Mouse (Mus musculus): ENCODE results near the gene Cnnm1. TPM values are rescaled to one million over a fixed set of nuclear protein-coding genes. Genes with fewer than 3 reads are reported as not detected.
"Not testable (repeated sequence)": the region's sequence is repeated elsewhere in the genome, so short reads cannot be mapped to it uniquely, and the experiment has no call there.

Cnnm1 gene
- polyA plus RNA-seq, 1 experiment from 2014 or later = 0.92 TPM

GRCm38 (mm10) chr19:43469333-43469732 lies 29.1 kb downstream of the Cnnm1 start:
- Histone ChIP-seq H3K27ac (no peak overlapping the region), H3K4me1 (0 out of 2 replicates have a peak, but pooled peaks cover 5% of the 10 kb centered on the region), H3K4me3 (replicated peaks) (no peak overlapping the region), H3K36me3 (replicated peaks) (no peaks in the 10 kb centered on the region), H3K27me3 (no peaks in the 10 kb centered on the region), H3K9ac (no peak overlapping the region), H3K4me2 (no peak overlapping the region), H3K9me3 (no peaks in the 10 kb centered on the region)
- WGBS = 60% methylated on average over 7 of the region's 7 CpGs
- ATAC-seq (ENCODE audit: low FRiP score) = no peak

- Histone ChIP-seq H3K4me1 (0 out of 2 replicates have a peak, but pooled peaks cover 5% of the 10 kb centered on the region), H3K27me3 (no peaks in the 10 kb centered on the region), H3K9me3 (no peaks in the 10 kb centered on the region), H3K36me3 (replicated peaks) (no peaks in the 10 kb centered on the region), H3K27ac (no peak overlapping the region), H3K4me2 (no peak overlapping the region), H3K4me3 (replicated peaks) (no peak overlapping the region), H3K9ac (no peak overlapping the region)
- WGBS = 57% methylated on average over 8 of the region's 8 CpGs
- no peak for ATAC-seq (ENCODE audit: low FRiP score)
Observed at GRCm38 (mm10) chr19:43472331-43472730, 32.1 kb downstream of the Cnnm1 start.

GRCm38 (mm10) chr19:43472781-43473180 lies 32.5 kb downstream of the Cnnm1 start:
- H3K27ac ChIP-seq = no peak overlapping the region
- H3K9ac ChIP-seq = no peak overlapping the region
- no peaks in the 10 kb centered on the region for H3K27me3 ChIP-seq
- H3K9me3 ChIP-seq = no peaks in the 10 kb centered on the region
- no peak overlapping the region for H3K4me3 ChIP-seq (replicated peaks)
- no peaks in the 10 kb centered on the region for H3K36me3 ChIP-seq (replicated peaks)
- 0 out of 2 replicates have a peak, but pooled peaks cover 5% of the 10 kb centered on the region for H3K4me1 ChIP-seq
- ATAC-seq (ENCODE audit: low FRiP score) = no peak
- 91% methylated on average over 7 of the region's 7 CpGs for WGBS
- no peak overlapping the region for H3K4me2 ChIP-seq

- no peak for ATAC-seq (ENCODE audit: low FRiP score)
- Histone ChIP-seq H3K9me3 (no peaks in the 10 kb centered on the region), H3K4me2 (no peak overlapping the region), H3K36me3 (replicated peaks) (no peaks in the 10 kb centered on the region), H3K9ac (no peak overlapping the region), H3K27ac (no peak overlapping the region), H3K4me1 (no peaks in the 10 kb centered on the region), H3K4me3 (replicated peaks) (no peak overlapping the region), H3K27me3 (no peaks in the 10 kb centered on the region)
- 70% methylated on average over 2 of the region's 2 CpGs for WGBS
Observed at GRCm38 (mm10) chr19:43475642-43476041, 35.4 kb downstream of the Cnnm1 start.

DNA sequence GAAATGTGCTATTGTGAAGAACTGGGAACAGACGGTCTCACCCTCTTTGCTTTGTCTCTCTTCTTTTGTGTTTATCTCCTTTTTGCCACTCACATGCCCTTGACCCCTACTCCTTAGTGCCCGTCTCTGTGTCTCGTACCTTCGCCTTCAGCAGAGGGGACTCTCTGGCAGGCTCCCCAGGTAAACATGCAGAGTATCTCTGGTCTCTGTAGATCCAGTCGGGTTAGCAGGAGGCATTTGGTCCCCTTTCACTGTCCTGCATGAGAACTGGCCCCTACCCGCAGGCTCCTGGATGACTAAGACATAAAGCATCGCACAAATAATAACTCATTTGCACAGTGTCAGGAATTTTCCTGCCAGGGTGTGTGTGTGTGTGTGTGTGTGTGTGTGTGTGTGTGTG lies 35.8 kb downstream of the Cnnm1 start:
- no peaks in the 10 kb centered on the region for H3K27me3 ChIP-seq
- no peak overlapping the region for H3K27ac ChIP-seq
- no peaks in the 10 kb centered on the region for H3K36me3 ChIP-seq (replicated peaks)
- no peaks in the 10 kb centered on the region for H3K9me3 ChIP-seq
- H3K9ac ChIP-seq = no peak overlapping the region
- WGBS = 71% methylated on average over 7 of the region's 7 CpGs
- no peak for ATAC-seq (ENCODE audit: low FRiP score)
- H3K4me3 ChIP-seq (replicated peaks) = no peak overlapping the region
- no peaks in the 10 kb centered on the region for H3K4me1 ChIP-seq
- H3K4me2 ChIP-seq = no peak overlapping the region

- no peak overlapping the region for H3K27ac ChIP-seq
- no peaks in the 10 kb centered on the region for H3K36me3 ChIP-seq (replicated peaks)
- no peaks in the 10 kb centered on the region for H3K4me1 ChIP-seq
- H3K4me3 ChIP-seq (replicated peaks) = no peak overlapping the region
- no peak for ATAC-seq (ENCODE audit: low FRiP score)
- H3K9ac ChIP-seq = no peak overlapping the region
- no peaks in the 10 kb centered on the region for H3K27me3 ChIP-seq
- WGBS = 90% methylated on average over 5 of the region's 5 CpGs
- no peaks in the 10 kb centered on the region for H3K9me3 ChIP-seq
- no peak overlapping the region for H3K4me2 ChIP-seq
Observed at GRCm38 (mm10) chr19:43477436-43477835, 37.2 kb downstream of the Cnnm1 start.

- Histone ChIP-seq H3K9ac (no peak overlapping the region), H3K36me3 (replicated peaks) (no peaks in the 10 kb centered on the region), H3K4me3 (replicated peaks) (no peak overlapping the region), H3K27ac (no peak overlapping the region), H3K9me3 (no peaks in the 10 kb centered on the region), H3K4me2 (no peak overlapping the region), H3K27me3 (no peaks in the 10 kb centered on the region), H3K4me1 (no peaks in the 10 kb centered on the region)
- WGBS = 14% methylated on average over 5 of the region's 5 CpGs
- 0 out of 2 replicates have a peak, but pooled peaks have one; percentile 20 for ATAC-seq (ENCODE audit: low FRiP score)
Observed at GRCm38 (mm10) chr19:43478891-43479290, 38.7 kb downstream of the Cnnm1 start.

DNA sequence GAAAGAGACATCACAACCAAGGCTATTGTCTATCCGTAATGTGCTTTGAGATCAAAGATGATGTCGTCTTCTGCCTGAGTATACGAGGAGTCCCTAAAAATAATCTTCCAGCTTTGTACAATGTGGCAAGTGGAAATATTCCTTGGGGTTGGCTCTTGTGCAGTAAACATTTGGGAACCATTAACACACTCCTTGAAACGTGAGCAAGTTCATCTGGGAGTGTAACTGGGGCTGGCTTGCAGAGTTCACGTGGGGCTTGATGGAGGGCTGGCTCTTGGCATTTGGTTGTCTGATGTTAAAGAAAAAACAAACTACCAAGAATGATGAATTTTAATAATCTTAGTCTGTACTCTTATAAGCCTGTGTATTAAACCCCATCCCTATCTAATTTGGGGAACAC lies 39.2 kb downstream of the Cnnm1 start:
- H3K4me3 ChIP-seq (replicated peaks) = no peak overlapping the region
- no peaks in the 10 kb centered on the region for H3K9me3 ChIP-seq
- no peaks in the 10 kb centered on the region for H3K4me1 ChIP-seq
- no peak overlapping the region for H3K9ac ChIP-seq
- no peak overlapping the region for H3K27ac ChIP-seq
- H3K36me3 ChIP-seq (replicated peaks) = no peaks in the 10 kb centered on the region
- H3K4me2 ChIP-seq = no peak overlapping the region
- ATAC-seq (ENCODE audit: low FRiP score) = no peak
- H3K27me3 ChIP-seq = no peaks in the 10 kb centered on the region
- WGBS = 86% methylated on average over 5 of the region's 5 CpGs

- 67% methylated on average over 9 of the region's 9 CpGs for WGBS
- no peak for ATAC-seq (ENCODE audit: low FRiP score)
Observed at GRCm38 (mm10) chr19:43480512-43480911, 40.3 kb downstream of the Cnnm1 start.

GRCm38 (mm10) chr19:43487429-43487828 lies 47.2 kb downstream of the Cnnm1 start:
- H3K4me3 ChIP-seq (replicated peaks) = no peak overlapping the region
- WGBS = 50% methylated on average over 3 of the region's 3 CpGs
- no peaks in the 10 kb centered on the region for H3K4me1 ChIP-seq
- H3K36me3 ChIP-seq (replicated peaks) = no peaks in the 10 kb centered on the region
- no peak for ATAC-seq (ENCODE audit: low FRiP score)
- H3K9ac ChIP-seq = no peak overlapping the region
- no peaks in the 10 kb centered on the region for H3K9me3 ChIP-seq
- H3K27ac ChIP-seq = no peak overlapping the region
- H3K27me3 ChIP-seq = no peaks in the 10 kb centered on the region
- no peak overlapping the region for H3K4me2 ChIP-seq

More at GRCm38 (mm10) chr19:43480512-43480911, 40.3 kb downstream of the Cnnm1 start:
- H3K4me1 ChIP-seq = no peaks in the 10 kb centered on the region
- H3K36me3 ChIP-seq (replicated peaks) = no peaks in the 10 kb centered on the region
- H3K27ac ChIP-seq = no peak overlapping the region
- H3K27me3 ChIP-seq = no peaks in the 10 kb centered on the region
- no peaks in the 10 kb centered on the region for H3K9me3 ChIP-seq
- H3K4me3 ChIP-seq (replicated peaks) = no peak overlapping the region
- no peak overlapping the region for H3K4me2 ChIP-seq
- H3K9ac ChIP-seq = no peak overlapping the region

DNA sequence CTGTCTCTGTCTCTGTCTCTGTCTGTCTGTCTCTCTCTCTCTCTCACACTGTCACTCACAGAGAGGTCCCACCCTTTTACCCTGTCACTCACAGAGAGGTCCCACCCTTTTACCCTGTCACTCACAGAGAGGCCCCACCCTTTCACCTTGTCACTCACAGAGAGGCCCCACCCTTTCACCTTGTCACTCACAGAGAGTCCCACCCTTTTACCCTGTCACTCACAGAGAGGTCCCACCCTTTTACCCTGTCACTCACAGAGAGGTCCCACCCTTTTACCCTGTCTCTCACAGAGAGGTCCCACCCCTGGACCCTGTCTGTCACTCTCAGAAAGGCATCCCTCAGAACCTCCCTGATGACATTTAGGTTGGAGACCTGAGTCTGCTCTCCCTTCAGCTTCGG lies 53.1 kb downstream of the Cnnm1 start:
- H3K27ac ChIP-seq; H3K4me3 ChIP-seq (replicated peaks); ATAC-seq (ENCODE audit: low FRiP score); H3K4me1 ChIP-seq; H3K9ac ChIP-seq; H3K9me3 ChIP-seq; H3K4me2 ChIP-seq; H3K27me3 ChIP-seq; H3K36me3 ChIP-seq (replicated peaks): not testable (repeated sequence)
- 68% methylated on average over 1 of the region's 1 CpGs for WGBS

- Histone ChIP-seq H3K27me3 (peaks cover 8% of the 10 kb centered on the region), H3K9ac (no peak overlapping the region), H3K27ac (no peak overlapping the region), H3K4me2 (no peak overlapping the region), H3K4me3 (replicated peaks) (no peak overlapping the region), H3K9me3 (no peaks in the 10 kb centered on the region), H3K36me3 (replicated peaks) (peaks cover 5% of the 10 kb centered on the region; the same call in 1 of the 2 replicates), H3K4me1 (peaks cover 5% of the 10 kb centered on the region; the same call in 1 of the 2 replicates)
- 84% methylated on average over 6 of the region's 6 CpGs for WGBS
- ATAC-seq (ENCODE audit: low FRiP score) = no peak
Observed at GRCm38 (mm10) chr19:43493878-43494277, 53.6 kb downstream of the Cnnm1 start.

DNA sequence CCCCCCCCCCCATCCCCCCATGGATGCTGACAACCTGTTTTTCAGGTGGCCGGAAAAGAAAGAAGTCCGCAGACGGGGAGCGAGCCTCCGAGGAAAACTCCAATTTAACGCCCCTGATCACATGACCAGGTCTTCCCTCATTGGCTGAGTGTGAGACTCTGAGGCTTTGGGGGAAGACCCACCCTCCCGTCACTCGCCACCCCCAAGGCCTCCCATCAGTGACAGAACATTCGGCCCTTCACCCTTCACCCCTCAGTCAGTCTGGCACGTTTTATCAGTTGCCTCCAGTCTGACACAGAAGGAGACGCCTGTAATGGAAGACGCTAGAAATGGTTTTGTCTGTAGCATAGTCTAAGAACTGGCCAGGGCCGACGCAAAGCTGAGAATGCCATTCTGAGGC lies 54.7 kb downstream of the Cnnm1 start:
- no peak overlapping the region for H3K9ac ChIP-seq
- ATAC-seq (ENCODE audit: low FRiP score) = no peak
- H3K27ac ChIP-seq = no peak overlapping the region
- H3K4me3 ChIP-seq (replicated peaks) = peak overlapping the region; percentile 31
- peaks cover 14% of the 10 kb centered on the region for H3K36me3 ChIP-seq (replicated peaks)
- peaks cover 5% of the 10 kb centered on the region; the same call in 1 of the 2 replicates for H3K4me1 ChIP-seq
- H3K27me3 ChIP-seq = peaks cover 8% of the 10 kb centered on the region
- H3K9me3 ChIP-seq = no peaks in the 10 kb centered on the region
- 17% methylated on average over 14 of the region's 14 CpGs for WGBS
- peak overlapping the region; percentile 62 for H3K4me2 ChIP-seq

Data from forebrain, embryonic 12.5 days (tissue).